Mouse (Mus musculus): ENCODE measurements around the gene Scmh1. TPM values are rescaled to one million over a fixed set of nuclear protein-coding genes. Genes with fewer than 3 reads are reported as not detected.

Scmh1 gene
- 10.8 and 32.8 TPM in 2 replicates for polyA plus RNA-seq (2012; ENCODE audit: low replicate concordance)

GRCm38 (mm10) chr4:120405144-120405805 is at the start of gene Scmh1:
TSS of gene Scmh1 (plus strand) at chr4:120405281.

GRCm38 (mm10) chr4:120531986-120532385 is 126.9 kb downstream of the Scmh1 start, which contains the start of gene Slfnl1:
TSS of gene Slfnl1 (plus strand) at chr4:120532231.

GRCm38 (mm10) chr4:120569486-120570437 is 164.7 kb downstream of the Scmh1 start, which contains the start of gene Ctps:
TSS of gene Ctps (minus strand) at chr4:120570276.

Other genes with a start within 250 kb of the Scmh1 start
- gene Edn2, start 244.1 kb upstream of the Scmh1 start, polyA plus RNA-seq (2012; ENCODE audit: low replicate concordance): not detected in 2 replicates
- 0.04 TPM in 1 of 2 replicates, not detected in the other for gene Foxo6, start 117.9 kb upstream of the Scmh1 start, polyA plus RNA-seq (2012; ENCODE audit: low replicate concordance)
- gene Slfnl1, start 127.0 kb downstream of the Scmh1 start, polyA plus RNA-seq (2012; ENCODE audit: low replicate concordance): 0.08 and 0.12 TPM in 2 replicates
- gene Ctps, start 165.0 kb downstream of the Scmh1 start, polyA plus RNA-seq (2012; ENCODE audit: low replicate concordance): 1.2 and 3.2 TPM in 2 replicates
- gene Gm8439, start 183.5 kb downstream of the Scmh1 start, polyA plus RNA-seq (2012; ENCODE audit: low replicate concordance): not detected in 2 replicates

Measured in hematopoietic multipotent progenitor cell, adult 10-12 weeks (in vitro differentiated cells).